Mouse (Mus musculus) spleen, embryonic (tissue): ENCODE results near the gene Gk5.

Source experiments
- CTCF ChIA-PET: fragments of 350-600 bp; sonication (Branson Sonifier 250); formaldehyde crosslinking; loops from one replicate; lab custom pipeline; 2022; lab: Charles Lee

Gk5 gene

DNA sequence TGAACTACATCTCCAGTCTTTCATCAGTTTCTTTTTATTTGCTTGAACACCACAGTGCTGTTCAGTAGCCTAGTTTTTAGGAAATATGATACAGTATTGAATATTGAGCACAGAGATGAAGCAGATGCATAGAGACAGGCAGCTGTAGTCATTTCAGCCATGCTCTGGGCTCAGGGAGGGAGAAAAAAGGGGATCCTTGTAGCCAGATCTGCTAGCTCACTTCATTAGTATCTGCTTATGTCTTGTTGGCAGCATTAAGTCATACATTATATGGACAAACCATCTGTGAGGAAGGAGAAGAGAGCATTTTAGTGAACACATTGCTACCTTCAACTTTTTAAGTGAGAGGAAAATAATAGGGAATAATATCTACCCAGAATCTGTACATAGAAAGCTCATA, 101.3 kb downstream of the Gk5 start:
- CTCF ChIA-PET, result interaction anchor here (0.6 kb wide), 1 partner anchor 817 kb away, joined by 5 read pairs; no protein-coding TSS in a partner anchor

DNA sequence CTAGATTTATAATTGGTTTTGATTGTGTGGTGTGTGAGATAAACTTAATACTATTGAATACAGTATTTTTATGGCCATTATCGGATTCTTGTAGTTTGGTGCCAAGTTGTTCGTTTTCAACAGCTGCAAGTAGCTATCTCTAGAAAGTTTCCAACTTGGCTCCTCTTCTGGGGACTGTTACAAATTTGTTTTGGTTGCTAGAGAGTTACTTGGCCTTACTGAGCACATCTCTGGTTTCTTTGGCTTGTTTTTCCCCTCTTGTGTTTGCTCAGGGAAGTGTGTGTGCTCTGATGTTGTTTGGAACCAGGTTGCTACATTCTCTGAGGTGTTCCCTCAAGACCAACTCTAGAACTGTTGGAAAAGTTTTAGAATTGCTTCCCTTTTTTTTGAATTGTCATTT, 104.1 kb downstream of the Gk5 start:
- CTCF ChIA-PET, result no interaction called here

DNA sequence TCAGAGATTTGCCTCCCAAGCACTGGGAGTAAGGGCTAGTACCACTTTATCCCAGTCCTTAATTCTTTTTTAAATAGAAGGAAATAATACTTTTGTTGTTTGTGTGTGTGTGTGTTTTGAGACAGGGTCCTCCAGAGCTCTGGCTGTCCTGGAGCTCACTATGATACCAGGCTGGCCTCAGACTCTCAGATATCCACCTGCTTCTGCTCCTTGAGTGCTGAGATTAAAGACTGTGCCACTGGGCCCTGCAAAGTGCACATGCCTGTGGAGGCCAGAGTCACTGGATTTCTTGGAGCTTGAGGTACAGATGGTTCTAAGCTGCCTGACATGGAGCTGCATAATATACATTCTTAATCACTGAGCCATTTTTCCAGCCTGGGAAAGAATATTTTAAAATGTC, 109.1 kb downstream of the Gk5 start:
- CTCF ChIA-PET, result no interaction called here

DNA sequence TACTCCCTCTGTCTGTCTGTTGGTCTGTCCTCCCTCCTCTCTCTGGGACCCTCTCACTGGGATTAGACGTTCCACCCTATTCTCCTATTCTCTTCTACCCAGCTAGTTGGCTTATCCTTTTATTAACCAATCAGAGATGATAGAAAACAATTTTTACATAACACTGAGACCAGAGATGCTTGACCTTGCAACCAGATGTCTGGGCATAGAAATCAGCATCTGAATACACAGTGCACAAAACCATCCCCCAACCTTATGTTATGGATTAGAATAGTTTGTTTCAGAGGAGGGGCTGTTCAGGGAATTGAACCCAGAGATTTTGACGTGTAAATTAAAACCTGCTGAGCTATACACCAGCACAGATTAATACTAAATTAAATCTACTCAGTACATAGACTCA, 111.1 kb downstream of the Gk5 start:
- CTCF ChIA-PET, result no interaction called here
